Comparison of ENCODE assay signal across 21 mouse cellular contexts in genomic region chr5:86069121-86069520, GRCm38 (mm10). TPM values are rescaled to one million over a fixed set of nuclear protein-coding genes. Genes with fewer than 3 reads are reported as not detected.
"Had no signal": no experiment of that assay in that cellular context is flagged by ENCODE, and none has a peak within 500 bp of the region (broad histone marks: within the 10 kb centered on the region; RNA-seq: fewer than 3 reads in every experiment).

No protein-coding gene starts in this region.

- H3K27ac ChIP-seq: layer of hippocampus, adult 2 months; limb, embryonic 13.5 days; liver, embryonic 14.5 days; midbrain, embryonic 15.5 days; neural tube, embryonic 13.5 days; stomach, postnatal 0 days had no signal

- H3K9ac ChIP-seq: limb, embryonic 13.5 days; liver, embryonic 14.5 days; midbrain, embryonic 15.5 days; neural tube, embryonic 13.5 days had no signal

- ATAC-seq: lung, postnatal 0 days; midbrain, embryonic 15.5 days had no signal

- H3K9me3 ChIP-seq: limb, embryonic 13.5 days; megakaryocyte, embryonic 14.5 days; midbrain, embryonic 15.5 days; neural tube, embryonic 13.5 days had no signal

- H3K36me3 ChIP-seq: limb, embryonic 13.5 days; midbrain, embryonic 15.5 days; neural tube, embryonic 13.5 days had no signal

- H3K4me3 ChIP-seq: layer of hippocampus, adult 2 months; limb, embryonic 13.5 days; midbrain, embryonic 15.5 days; neural tube, embryonic 13.5 days had no signal

- DNase-seq: kidney, adult 11 months; kidney, adult 9 months; kidney, postnatal 10 days; kidney, postnatal 4 days; left cerebral cortex, postnatal 4 days; lung, adult 2 months; lung, postnatal 36 days; right cerebral cortex, postnatal 25 days; thymus, postnatal 14 days had no signal

- H3K4me2 ChIP-seq: limb, embryonic 13.5 days; midbrain, embryonic 11.5 days; midbrain, embryonic 15.5 days; neural tube, embryonic 13.5 days had no signal

- H3K27me3 ChIP-seq: limb, embryonic 13.5 days; megakaryocyte, embryonic 14.5 days; midbrain, embryonic 15.5 days; neural tube, embryonic 13.5 days had no signal

RNA-seq across cellular contexts. Expression of gene Stap1, which starts 2.4 kb away (rescaled TPM):
- total RNA-seq: layer of hippocampus, adult 2 months; layer of hippocampus, postnatal 14 days; left cerebral cortex, adult 18-20 months; left cerebral cortex, postnatal 10 days; left cerebral cortex, postnatal 4 days had no signal
